Mouse (Mus musculus) heart, embryonic 16.5 days (tissue): ENCODE results near the gene Hoxd9. TPM values are rescaled to one million over a fixed set of nuclear protein-coding genes. Genes with fewer than 3 reads are reported as not detected.

Experiments
- ATAC-seq: fragments of 200-750 bp; cut with Nextera tagmentation; replicated peaks from 2 replicates; pipeline ENCODE4 v1.8.0; 2017; ENCODE audit warnings: moderate number of reproducible peaks; ENCODE audit not compliant: insufficient read depth, low FRiP score; ENCODE audit errors: extremely low read depth
- H3K27ac ChIP-seq: fragments of 300-500 bp; sonication (generic); 2 replicates; pipeline ENCODE4 v1.5.1; 2014; ENCODE audit warnings: mild to moderate bottlenecking, low read length, control low read depth, moderate library complexity
- H3K27me3 ChIP-seq: fragments of 300-500 bp; sonication (generic); 2 replicates; pipeline ENCODE4 v1.6.1; 2014; ENCODE audit warnings: low read length, mixed read lengths; ENCODE audit not compliant: control insufficient read depth, insufficient read depth
- H3K36me3 ChIP-seq: fragments of 300-500 bp; sonication (generic); 2 replicates; pipeline ENCODE4 v1.6.1; 2014; ENCODE audit not compliant: control insufficient read depth, insufficient read depth
- H3K4me1 ChIP-seq: fragments of 300-500 bp; sonication (generic); 2 replicates; pipeline ENCODE4 v1.6.1; 2014; ENCODE audit warnings: low read length, mixed read lengths; ENCODE audit not compliant: control insufficient read depth, insufficient read depth
- H3K4me2 ChIP-seq: fragments of 300-500 bp; sonication (generic); 2 replicates; pipeline ENCODE4 v1.6.1; 2014; ENCODE audit warnings: low read depth, mild to moderate bottlenecking, control low read depth, low read length
- H3K4me3 ChIP-seq: fragments of 300-500 bp; sonication (generic); 2 replicates; pipeline ENCODE4 v1.5.1; 2014; ENCODE audit warnings: mild to moderate bottlenecking, control low read depth, low read length
- H3K9ac ChIP-seq: fragments of 300-500 bp; sonication (generic); 2 replicates; pipeline ENCODE4 v1.6.1; 2014; ENCODE audit warnings: low read length, control low read depth
- H3K9me3 ChIP-seq: fragments of 300-500 bp; sonication (generic); replicated peaks from 2 replicates; pipeline ENCODE4 v1.6.1; 2016; ENCODE audit warnings: low read length; ENCODE audit not compliant: control insufficient read depth
- WGBS: fragments of 180-500 bp; shearing (Covaris S2); extraction: QIAGEN DNeasy Blood & Tissue Kit; methylation state at CpG from one replicate; pipeline ENCODE4 v1.1.7; 2014; 5-methylcytosine and 5-hydroxymethylcytosine counted together
- polyA plus RNA-seq: library from polyadenylated mRNA; unstranded; fragments of >200 nt; fragmentation: Nextera tagmentation; extraction: Ambion mirVana; gene quantifications from 2 replicates; pipeline ENCODE4 v1.2.1, GENCODE M21; 2015

Hoxd9 gene
- polyA plus RNA-seq, 1 experiment from 2014 or later: 0.21 TPM

- no peak overlapping the region for H3K4me3 ChIP-seq
- no peak overlapping the region for H3K27ac ChIP-seq
- no peaks in the 10 kb centered on the region for H3K36me3 ChIP-seq
- no peaks in the 10 kb centered on the region; the same call in 1 of the 2 replicates for H3K9me3 ChIP-seq
- peaks cover 90% of the 10 kb centered on the region for H3K27me3 ChIP-seq
- H3K9ac ChIP-seq: no peak overlapping the region
- 0% methylated on average over 1 of the region's 1 CpGs for WGBS
- H3K4me2 ChIP-seq: no peak overlapping the region
- H3K4me1 ChIP-seq: peaks cover 7% of the 10 kb centered on the region; the same call in 1 of the 2 replicates
- no peak for ATAC-seq
Observed at GRCm38 (mm10) chr2:74695383-74695782, 2.1 kb upstream of the Hoxd9 start.

GRCm38 (mm10) chr2:74695813-74696430 is 1.6 kb upstream of the Hoxd9 start:
- no peak for ATAC-seq

GRCm38 (mm10) chr2:74696442-74697335 is 838 bp upstream of the Hoxd9 start:
- no peak overlapping the region for H3K27ac ChIP-seq
- ATAC-seq: no peak
- no peak overlapping the region for H3K4me3 ChIP-seq
- H3K36me3 ChIP-seq: no peaks in the 10 kb centered on the region
- 3% methylated on average over 34 of the region's 34 CpGs for WGBS
- H3K4me1 ChIP-seq: peaks cover 7% of the 10 kb centered on the region; the same call in 1 of the 2 replicates
- no peaks in the 10 kb centered on the region for H3K9me3 ChIP-seq
- H3K4me2 ChIP-seq: no peak overlapping the region
- H3K27me3 ChIP-seq: peaks cover 94% of the 10 kb centered on the region
- no peak overlapping the region for H3K9ac ChIP-seq

More at GRCm38 (mm10) chr2:74695813-74696430, 1.6 kb upstream of the Hoxd9 start:
- H3K36me3 ChIP-seq: no peaks in the 10 kb centered on the region
- peaks cover 94% of the 10 kb centered on the region for H3K27me3 ChIP-seq
- peaks cover 7% of the 10 kb centered on the region; the same call in 1 of the 2 replicates for H3K4me1 ChIP-seq
- no peak overlapping the region for H3K4me3 ChIP-seq
- no peaks in the 10 kb centered on the region; the same call in 1 of the 2 replicates for H3K9me3 ChIP-seq
- H3K9ac ChIP-seq: no peak overlapping the region
- H3K4me2 ChIP-seq: no peak overlapping the region
- WGBS: 4% methylated on average over 7 of the region's 7 CpGs
- no peak overlapping the region for H3K27ac ChIP-seq

GRCm38 (mm10) chr2:74698201-74699052 is 900 bp downstream of the Hoxd9 start:
- H3K9ac ChIP-seq: no peak overlapping the region
- under 1% methylated on average over 86 of the region's 86 CpGs for WGBS

GRCm38 (mm10) chr2:74699053-74699430 is 1.5 kb downstream of the Hoxd9 start:
- Histone ChIP-seq H3K9ac (no peak overlapping the region), H3K4me3 (no peak overlapping the region), H3K27ac (no peak overlapping the region), H3K27me3 (peaks cover 90% of the 10 kb centered on the region), H3K4me1 (peaks cover 7% of the 10 kb centered on the region; the same call in 1 of the 2 replicates), H3K4me2 (no peak overlapping the region), H3K9me3 (no peaks in the 10 kb centered on the region), H3K36me3 (no peaks in the 10 kb centered on the region)
- WGBS: 2% methylated on average over 17 of the region's 17 CpGs
- no peak for ATAC-seq

More at GRCm38 (mm10) chr2:74698201-74699052, 900 bp downstream of the Hoxd9 start:
- Histone ChIP-seq H3K4me2 (peak overlapping the region; percentile 65), H3K4me3 (peak overlapping the region; percentile 44), H3K36me3 (no peaks in the 10 kb centered on the region), H3K4me1 (peaks cover 7% of the 10 kb centered on the region; the same call in 1 of the 2 replicates), H3K27ac (no peak overlapping the region), H3K9me3 (no peaks in the 10 kb centered on the region), H3K27me3 (peaks cover 90% of the 10 kb centered on the region)
- ATAC-seq: no peak

GRCm38 (mm10) chr2:74699664-74700545 is 2.4 kb downstream of the Hoxd9 start:
- Histone ChIP-seq H3K4me1 (peaks cover 9% of the 10 kb centered on the region), H3K9me3 (no peaks in the 10 kb centered on the region), H3K36me3 (no peaks in the 10 kb centered on the region), H3K9ac (no peak overlapping the region), H3K27ac (no peak overlapping the region), H3K27me3 (peaks cover 89% of the 10 kb centered on the region), H3K4me2 (no peak overlapping the region), H3K4me3 (no peak overlapping the region)
- 5% methylated on average over 23 of the region's 23 CpGs for WGBS
- ATAC-seq: no peak

GRCm38 (mm10) chr2:74700546-74701112 is 3.1 kb downstream of the Hoxd9 start:
- WGBS: 8% methylated on average over 22 of the region's 22 CpGs
- Histone ChIP-seq H3K4me1 (peaks cover 10% of the 10 kb centered on the region), H3K9ac (no peak overlapping the region), H3K9me3 (no peaks in the 10 kb centered on the region), H3K27ac (no peak overlapping the region), H3K4me3 (no peak overlapping the region), H3K36me3 (no peaks in the 10 kb centered on the region), H3K4me2 (no peak overlapping the region), H3K27me3 (peaks cover 89% of the 10 kb centered on the region)
- no peak for ATAC-seq
